Mouse (Mus musculus) embryonic fibroblast, embryonic 13.5 days (primary cell): ENCODE measurements around the gene Rin2. TPM values are rescaled to one million over a fixed set of nuclear protein-coding genes. Genes with fewer than 3 reads are reported as not detected.

Experiments
- H3K27ac ChIP-seq: 2 replicates; pipeline ENCODE4 v1.5.1; 2012; ENCODE audit warnings: low read length, control low read depth, inconsistent platforms; ENCODE audit not compliant: insufficient read depth
- H3K4me1 ChIP-seq: 2 replicates; pipeline ENCODE4 v1.6.1; 2011; ENCODE audit warnings: low read length; ENCODE audit not compliant: control insufficient read depth, insufficient read depth
- H3K4me3 ChIP-seq: 2 replicates; pipeline ENCODE4 v1.5.1; 2011; ENCODE audit warnings: mild to moderate bottlenecking, control low read depth, low read length; ENCODE audit not compliant: insufficient read depth
- CTCF ChIP-seq: IDR thresholded peaks from 2 replicates; pipeline ENCODE4 v1.5.1; 2011; ENCODE audit warnings: mild to moderate bottlenecking, control low read depth, low read length, moderate library complexity, borderline replicate concordance; ENCODE audit not compliant: insufficient read depth
- POLR2A ChIP-seq: IDR thresholded peaks from 2 replicates; pipeline ENCODE4 v1.6.1; 2011; ENCODE audit warnings: low read depth, mild to moderate bottlenecking, control low read depth, low read length, moderate library complexity
- polyA plus RNA-seq: library from polyadenylated mRNA; stranded (reverse); fragments of >200 nt; gene quantifications from 2 replicates; pipeline ENCODE4 v1.2.4, GENCODE M21; 2011; ENCODE audit warnings: low read depth; ENCODE audit not compliant: missing spikeins, insufficient read length

The Rin2 gene
- polyA plus RNA-seq, 1 experiment = 30.5 TPM

DNA sequence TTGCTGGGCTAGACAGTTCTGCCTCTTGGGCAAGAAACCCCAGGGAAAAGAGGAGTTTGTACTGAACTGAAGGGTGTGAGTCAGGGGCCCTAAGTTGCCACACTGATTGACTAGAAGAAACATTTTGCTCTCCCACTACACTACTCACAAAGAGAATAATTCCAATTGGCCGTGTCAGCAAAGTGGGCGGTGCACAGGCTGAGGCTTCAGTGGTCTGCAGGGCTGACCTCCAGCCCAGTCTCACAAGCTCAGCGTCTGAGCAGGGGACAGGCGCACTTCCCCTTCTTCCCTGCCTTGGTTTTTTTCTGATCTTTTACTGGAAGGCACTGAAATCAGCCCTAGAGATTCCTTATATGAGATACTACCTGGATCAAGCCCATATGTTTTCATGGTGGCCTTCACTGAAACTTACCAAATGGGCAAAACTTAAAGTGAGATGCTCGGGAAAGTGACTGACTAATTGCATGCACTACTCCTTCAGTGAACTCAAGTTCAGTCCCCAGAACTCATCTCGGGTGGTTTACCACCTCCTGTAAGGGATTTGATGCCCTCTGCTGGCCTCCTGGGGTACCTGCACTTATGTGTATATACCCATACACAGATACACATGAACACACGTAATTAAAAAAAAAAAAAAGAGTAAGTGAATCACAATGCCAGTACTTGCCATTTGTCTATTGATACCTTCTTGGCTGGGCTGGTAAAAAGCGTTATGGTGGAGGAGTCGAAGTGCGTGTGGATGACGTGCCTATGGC is 191.9 kb downstream of the Rin2 start:
- H3K4me3 ChIP-seq = no peak overlapping the region
- TF ChIP-seq CTCF = no peak
- no peak for TF ChIP-seq POLR2A
- H3K27ac ChIP-seq = no peak overlapping the region
- H3K4me1 ChIP-seq = peaks cover under 1% of the 10 kb centered on the region; the same call in 1 of the 2 replicates

DNA sequence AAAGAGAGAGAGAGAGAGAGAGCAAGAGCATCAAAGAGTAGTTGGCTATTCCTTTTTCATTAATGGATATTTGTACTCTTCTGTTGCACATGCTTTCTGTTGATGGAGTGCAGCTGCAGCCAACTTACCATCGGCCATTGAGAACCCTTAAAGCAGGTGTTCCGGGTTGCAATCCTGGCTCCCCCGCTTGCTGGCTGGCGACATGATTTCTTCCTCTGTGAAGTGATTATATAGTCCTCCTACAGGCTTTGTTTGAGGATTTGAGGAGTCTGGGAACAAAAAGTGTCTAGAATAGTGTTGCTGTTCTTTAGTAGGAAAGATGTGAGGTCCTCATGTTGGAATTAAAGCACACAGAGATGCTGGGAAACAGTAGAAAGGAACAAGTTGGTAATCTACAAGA is 196.3 kb downstream of the Rin2 start:
- no peak for TF ChIP-seq POLR2A
- TF ChIP-seq CTCF = no peak
- H3K27ac ChIP-seq = no peak overlapping the region
- H3K4me3 ChIP-seq = no peak overlapping the region
- H3K4me1 ChIP-seq = peaks cover 10% of the 10 kb centered on the region

DNA sequence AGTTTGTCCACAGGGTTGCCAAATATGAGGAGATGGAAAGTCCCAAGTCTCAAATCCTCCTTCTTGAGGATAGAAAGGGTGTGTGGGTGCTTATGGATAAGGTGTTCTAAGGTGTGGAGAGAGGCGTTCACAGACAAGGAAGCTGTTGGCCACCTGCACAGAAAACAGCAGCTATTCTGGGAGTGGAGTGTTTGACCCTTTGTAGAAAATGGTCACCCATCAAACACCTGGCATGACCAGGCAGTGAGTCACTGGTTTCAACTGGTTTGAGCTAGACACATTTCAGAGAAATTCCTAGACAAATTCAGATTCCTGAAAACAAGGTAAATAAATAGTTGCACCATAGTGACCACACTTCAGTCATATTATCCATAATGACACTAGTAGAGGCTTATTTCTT is 197.1 kb downstream of the Rin2 start:
- TF ChIP-seq CTCF (no peak), POLR2A (no peak)
- Histone ChIP-seq H3K27ac (no peak overlapping the region), H3K4me1 (peaks cover 17% of the 10 kb centered on the region), H3K4me3 (no peak overlapping the region)

DNA sequence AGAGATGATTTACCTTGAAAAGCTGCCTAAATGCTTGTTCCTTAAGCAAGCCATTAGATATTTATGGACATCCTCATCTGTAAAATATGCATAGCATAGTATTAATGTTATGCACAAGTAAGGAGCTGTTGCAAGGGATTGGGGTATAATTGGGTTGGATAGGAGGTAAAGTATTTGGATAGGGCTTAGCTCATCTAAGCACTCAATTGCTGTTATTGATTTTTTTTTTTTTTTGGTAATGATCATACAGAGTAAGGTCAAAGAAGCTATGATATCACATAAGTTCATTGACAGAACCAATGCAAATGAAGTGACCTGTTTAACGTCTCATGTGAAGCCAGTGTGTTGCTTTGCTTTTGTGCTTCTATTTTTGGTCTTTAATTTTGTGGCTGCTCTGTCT is 198.9 kb downstream of the Rin2 start:
- no peak overlapping the region for H3K27ac ChIP-seq

DNA sequence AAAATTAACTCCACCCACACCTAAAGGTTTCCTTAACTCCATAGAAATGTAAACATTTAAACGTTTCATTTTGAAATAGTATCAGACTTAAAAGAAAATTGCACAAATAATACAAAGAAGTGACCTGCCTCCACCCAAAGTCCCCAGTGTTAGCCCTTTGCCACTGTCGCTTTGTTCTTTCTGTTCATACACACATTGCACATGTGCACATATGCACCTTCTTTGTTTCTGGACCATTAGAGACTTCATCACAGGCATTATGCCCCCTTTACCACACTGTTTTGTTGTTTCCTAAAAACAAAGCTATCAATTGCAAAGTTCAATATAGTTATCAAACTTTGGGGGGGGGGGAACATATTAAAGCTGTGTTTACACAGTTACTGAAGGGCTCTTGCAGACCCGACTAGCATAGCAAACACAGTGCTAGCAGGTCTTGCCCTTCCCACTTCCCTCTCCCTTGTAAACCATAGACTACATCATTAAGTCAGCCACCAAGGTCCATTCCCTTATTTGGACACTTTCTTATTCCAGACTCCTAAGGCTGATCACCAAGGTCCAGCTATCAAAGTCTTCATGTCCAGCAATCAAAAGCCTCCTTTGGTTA is 200.0 kb downstream of the Rin2 start:
- no peak overlapping the region for H3K4me3 ChIP-seq
- no peak overlapping the region for H3K27ac ChIP-seq
- peaks cover 17% of the 10 kb centered on the region for H3K4me1 ChIP-seq
- TF ChIP-seq CTCF (no peak), POLR2A (no peak)

More for the DNA sequence above, 198.9 kb downstream of the Rin2 start:
- Histone ChIP-seq H3K4me1 (peaks cover 17% of the 10 kb centered on the region), H3K4me3 (no peak overlapping the region)
- TF ChIP-seq CTCF (no peak), POLR2A (no peak)

DNA sequence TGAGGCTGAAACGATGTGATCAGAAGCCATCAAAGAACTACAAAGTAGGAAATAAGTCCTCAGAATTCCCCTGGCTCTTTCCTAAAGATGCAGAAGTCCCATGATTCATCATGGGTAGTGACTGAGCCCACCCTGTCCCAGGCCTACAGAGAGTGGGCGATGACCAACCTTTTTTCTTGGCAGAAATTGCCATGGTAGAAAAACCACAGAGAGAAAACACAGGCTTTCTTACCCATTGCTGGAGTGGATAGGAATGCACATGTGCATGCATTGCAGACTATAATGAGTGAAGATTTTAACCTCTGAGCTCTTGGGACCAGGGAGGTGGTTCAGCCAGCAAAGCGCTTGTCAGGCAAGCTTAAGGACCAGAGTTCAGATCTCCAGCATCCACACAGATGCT is 202.2 kb downstream of the Rin2 start:
- TF ChIP-seq POLR2A (no peak; the same call in 1 of the 2 replicates), CTCF (no peak)
- Histone ChIP-seq H3K4me1 (peaks cover 16% of the 10 kb centered on the region), H3K27ac (peak overlapping the region; percentile 78), H3K4me3 (no peak overlapping the region)

DNA sequence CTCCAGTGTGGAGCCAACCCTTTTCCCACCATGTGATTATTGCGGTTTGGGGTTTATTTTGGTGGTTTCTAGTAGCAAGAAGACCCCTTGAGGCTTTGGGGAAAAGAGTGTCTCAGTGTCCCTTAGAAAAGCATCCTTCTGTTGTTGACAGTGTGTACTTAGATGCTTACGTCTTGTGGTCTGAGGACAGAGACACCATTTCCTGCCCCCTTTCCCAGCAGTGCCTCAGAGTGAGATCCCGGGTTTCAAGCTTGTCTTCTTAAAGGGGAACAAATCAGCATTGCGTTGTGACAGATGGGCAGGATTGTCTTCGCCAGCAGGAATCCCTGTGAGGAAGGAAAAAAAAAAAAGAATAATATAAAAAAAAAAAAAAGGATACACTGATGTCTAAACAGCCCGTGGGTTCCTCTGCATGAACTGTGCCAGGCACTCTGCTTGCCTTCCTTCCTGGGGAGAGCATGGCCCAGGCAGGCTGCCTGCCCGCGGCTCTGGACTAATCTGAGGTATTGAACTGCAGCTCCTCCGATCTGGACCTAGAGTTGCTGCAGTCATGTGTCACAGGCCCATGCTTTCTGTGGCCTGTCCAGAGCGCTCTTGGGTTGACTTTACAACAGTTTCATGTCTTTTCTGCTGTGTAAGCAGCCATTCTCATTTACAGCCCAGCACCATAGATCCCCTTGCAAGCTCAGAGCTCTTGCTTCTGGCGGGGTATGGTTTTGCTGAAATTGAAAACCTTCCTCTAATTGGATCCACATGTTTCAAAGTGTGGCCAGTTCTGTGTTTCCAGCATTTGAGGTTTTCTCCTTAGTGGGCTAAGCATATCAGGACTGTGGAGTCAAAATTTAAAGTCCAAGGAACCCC is 206.1 kb downstream of the Rin2 start:
- Histone ChIP-seq H3K4me1 (peaks cover 24% of the 10 kb centered on the region), H3K27ac (peak overlapping the region; percentile 86), H3K4me3 (no peak overlapping the region)
- TF ChIP-seq CTCF = no peak
- TF ChIP-seq POLR2A = 0 out of 2 replicates have a peak, but pooled peaks have one; percentile 14

DNA sequence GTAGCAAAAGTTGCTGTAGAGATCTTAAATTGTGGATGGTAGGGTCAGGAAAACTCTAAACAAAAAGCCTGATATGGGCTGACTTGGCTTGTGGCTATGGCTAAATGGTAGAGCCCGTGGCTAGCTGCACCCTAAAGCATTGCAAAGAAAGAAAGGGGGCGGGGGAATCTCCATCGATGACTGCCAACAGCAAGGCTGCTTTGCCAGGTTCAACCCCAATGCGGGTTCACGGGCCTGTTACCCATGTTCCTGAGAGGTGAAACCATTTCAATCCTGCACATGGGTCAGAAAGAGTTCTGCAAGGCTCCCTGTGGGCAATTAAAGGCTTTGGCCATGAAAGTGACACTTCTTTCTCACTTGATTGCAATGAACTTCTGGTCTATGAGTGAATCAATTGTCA is 206.9 kb downstream of the Rin2 start:
- Histone ChIP-seq H3K27ac (peak overlapping the region; percentile 86), H3K4me3 (no peak overlapping the region), H3K4me1 (peaks cover 18% of the 10 kb centered on the region)
- no peak for TF ChIP-seq POLR2A
- no peak for TF ChIP-seq CTCF

DNA sequence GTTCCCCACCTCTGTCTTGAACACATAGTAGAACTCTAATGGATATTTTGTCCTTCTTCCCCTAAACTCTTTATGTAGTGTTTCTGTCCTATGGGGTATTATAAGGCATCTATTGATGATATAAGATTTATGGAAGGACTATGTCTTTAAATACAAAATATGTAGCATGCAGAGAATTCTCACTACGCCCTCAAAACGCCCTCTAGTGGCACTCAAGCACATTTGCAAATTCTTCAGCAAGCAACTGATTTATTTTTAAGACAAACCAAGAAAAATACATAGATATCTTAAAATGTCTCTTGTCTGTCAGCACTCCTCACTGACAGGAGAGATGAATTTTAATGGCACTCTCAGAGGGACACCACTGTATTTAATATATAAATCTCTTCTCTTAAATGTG is 207.4 kb downstream of the Rin2 start:
- Histone ChIP-seq H3K4me1 (peaks cover 18% of the 10 kb centered on the region), H3K4me3 (no peak overlapping the region), H3K27ac (peak overlapping the region; percentile 86)
- no peak for TF ChIP-seq CTCF
- TF ChIP-seq POLR2A = no peak

DNA sequence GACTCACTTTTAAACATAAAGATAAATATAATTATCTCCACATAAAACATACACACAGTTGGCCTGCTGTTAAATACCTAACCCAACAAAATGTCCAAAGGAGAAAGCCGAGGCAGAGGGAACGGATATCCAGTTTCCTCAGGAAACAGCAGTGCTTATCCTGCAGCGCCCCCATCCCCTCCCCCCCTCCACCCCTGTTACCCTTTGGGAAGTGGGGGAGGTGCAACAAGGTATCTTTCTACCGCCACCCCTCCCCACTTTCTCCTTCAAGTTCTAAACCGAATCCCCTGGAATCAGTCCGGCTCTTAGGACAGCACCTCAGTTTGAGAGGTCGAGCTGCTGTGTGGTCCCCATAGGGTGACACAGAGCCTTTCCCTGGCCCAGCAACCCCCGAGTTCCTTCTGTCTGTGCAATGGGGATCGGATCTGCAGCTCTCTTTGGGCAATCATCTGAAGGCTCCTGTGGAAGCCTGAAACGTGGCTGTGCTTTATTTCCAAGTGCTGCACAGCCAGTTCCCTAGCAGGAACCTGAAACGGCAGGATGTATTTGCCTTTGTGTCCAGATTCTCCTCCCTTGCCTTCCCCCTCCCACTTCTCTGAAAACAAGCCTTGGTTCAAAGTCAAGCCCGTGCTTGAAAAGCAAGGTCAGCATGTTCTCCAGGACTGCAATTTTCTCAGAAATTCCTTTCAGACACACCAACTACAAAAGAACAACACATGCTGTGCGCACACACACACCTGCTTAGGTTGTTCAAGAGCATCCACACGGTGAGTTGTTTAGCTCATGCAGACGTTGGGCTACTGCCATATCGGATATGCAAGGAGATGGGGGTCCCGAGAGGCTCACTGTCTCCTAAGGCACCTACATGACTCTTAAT is 209.3 kb downstream of the Rin2 start:
- H3K4me1 ChIP-seq = peaks cover 31% of the 10 kb centered on the region
- TF ChIP-seq POLR2A = no peak
- TF ChIP-seq CTCF = no peak

More for the DNA sequence above, 209.3 kb downstream of the Rin2 start:
- peak overlapping the region; percentile 85 for H3K27ac ChIP-seq
- no peak overlapping the region for H3K4me3 ChIP-seq
